Mouse (Mus musculus) testis, adult 2 months (tissue): ENCODE measurements around the gene Naaladl2. TPM values are rescaled to one million over a fixed set of nuclear protein-coding genes. Genes with fewer than 3 reads are reported as not detected.
"Not testable (repeated sequence)": the region's sequence is repeated elsewhere in the genome, so short reads cannot be mapped to it uniquely, and the experiment has no call there.

Source experiments
- H3K27ac ChIP-seq: fragments of 200-500 bp; 2 replicates; pipeline ENCODE4 v1.5.1; 2012; ENCODE audit warnings: low read depth, low read length; ENCODE audit not compliant: control insufficient read depth, insufficient read depth
- H3K27me3 ChIP-seq: fragments of 200-500 bp; 2 replicates; pipeline ENCODE4 v1.6.1; 2012; ENCODE audit warnings: mild to moderate bottlenecking, low read length, moderate library complexity; ENCODE audit not compliant: control insufficient read depth, insufficient read depth
- H3K36me3 ChIP-seq: fragments of 200-500 bp; 2 replicates; pipeline ENCODE4 v1.6.1; 2012; ENCODE audit warnings: mild to moderate bottlenecking, low read length; ENCODE audit not compliant: control insufficient read depth, insufficient read depth
- H3K4me1 ChIP-seq: fragments of 200-500 bp; 2 replicates; pipeline ENCODE4 v1.6.1; 2012; ENCODE audit warnings: low read length; ENCODE audit not compliant: control insufficient read depth, insufficient read depth
- H3K4me3 ChIP-seq: fragments of 200-500 bp; 2 replicates; pipeline ENCODE4 v1.5.1; 2012; ENCODE audit warnings: low read depth, mild to moderate bottlenecking, low read length, moderate library complexity, mixed read lengths; ENCODE audit not compliant: control insufficient read depth
- CTCF ChIP-seq: fragments of 200-500 bp; IDR thresholded peaks from 2 replicates; pipeline ENCODE4 v1.5.1; 2012; ENCODE audit warnings: low read depth, mild to moderate bottlenecking, inconsistent platforms, low read length, moderate library complexity; ENCODE audit not compliant: control insufficient read depth, insufficient read depth, insufficient replicate concordance
- POLR2A ChIP-seq: fragments of 200-500 bp; IDR thresholded peaks from 2 replicates; pipeline ENCODE4 v1.6.1; 2012; ENCODE audit warnings: low read depth, mild to moderate bottlenecking, inconsistent platforms, low read length, moderate library complexity; ENCODE audit not compliant: control insufficient read depth
- polyA plus RNA-seq: library from polyadenylated mRNA; depleted of rRNA; stranded (reverse); fragments of >200 nt; gene quantifications from 2 replicates; pipeline ENCODE4 v1.2.3, GENCODE M21; 2012

The Naaladl2 gene
- polyA plus RNA-seq, 1 experiment = 1.8 TPM

DNA sequence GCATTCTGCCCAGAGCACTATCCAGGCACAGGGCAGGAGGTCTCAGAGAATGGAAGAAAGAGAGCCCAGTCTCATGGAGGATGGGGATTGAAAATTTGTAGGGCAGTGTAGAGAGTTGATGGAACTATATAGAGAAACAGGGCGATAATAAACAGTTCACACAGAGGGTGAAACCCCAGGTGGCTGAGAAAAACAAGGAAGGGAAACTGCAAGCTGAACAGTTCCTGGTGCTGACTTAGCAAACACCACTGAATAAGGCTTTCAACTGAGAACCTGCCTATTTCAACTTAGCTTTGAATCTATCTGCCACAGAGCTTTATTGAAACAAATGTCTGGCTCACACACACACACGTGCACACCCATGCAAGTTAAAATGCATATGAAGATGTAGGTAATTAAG, 91.1 kb downstream of the Naaladl2 start:
- Histone ChIP-seq H3K27ac (no peak overlapping the region), H3K4me1 (no peaks in the 10 kb centered on the region), H3K4me3 (no peak overlapping the region), H3K36me3 (no peaks in the 10 kb centered on the region), H3K27me3 (no peaks in the 10 kb centered on the region)
- no peak for TF ChIP-seq CTCF
- no peak for TF ChIP-seq POLR2A

- Histone ChIP-seq H3K4me3 (no peak overlapping the region), H3K27ac (no peak overlapping the region), H3K36me3 (no peaks in the 10 kb centered on the region), H3K27me3 (no peaks in the 10 kb centered on the region), H3K4me1 (no peaks in the 10 kb centered on the region)
- no peak for TF ChIP-seq POLR2A
- TF ChIP-seq CTCF = no peak
These were observed 124.1 kb downstream of the Naaladl2 start for GRCm38 (mm10) chr3:25019972-25020371.

GRCm38 (mm10) chr3:25010751-25011150, 133.3 kb downstream of the Naaladl2 start:
- no peaks in the 10 kb centered on the region for H3K4me1 ChIP-seq
- no peak for TF ChIP-seq CTCF
- TF ChIP-seq POLR2A = no peak
- no peaks in the 10 kb centered on the region for H3K36me3 ChIP-seq
- H3K27ac ChIP-seq = no peak overlapping the region
- no peak overlapping the region for H3K4me3 ChIP-seq
- no peaks in the 10 kb centered on the region for H3K27me3 ChIP-seq

- not testable (repeated sequence) for H3K4me1 ChIP-seq, H3K27me3 ChIP-seq, H3K36me3 ChIP-seq, H3K27ac ChIP-seq, H3K4me3 ChIP-seq
These were observed 137.3 kb downstream of the Naaladl2 start for GRCm38 (mm10) chr3:25006802-25007201.

GRCm38 (mm10) chr3:24992577-24992976, 151.5 kb downstream of the Naaladl2 start:
- Histone ChIP-seq H3K4me1 (no peaks in the 10 kb centered on the region), H3K4me3 (no peak overlapping the region), H3K27me3 (no peaks in the 10 kb centered on the region), H3K27ac (no peak overlapping the region), H3K36me3 (no peaks in the 10 kb centered on the region)
- TF ChIP-seq CTCF (no peak), POLR2A (no peak)

DNA sequence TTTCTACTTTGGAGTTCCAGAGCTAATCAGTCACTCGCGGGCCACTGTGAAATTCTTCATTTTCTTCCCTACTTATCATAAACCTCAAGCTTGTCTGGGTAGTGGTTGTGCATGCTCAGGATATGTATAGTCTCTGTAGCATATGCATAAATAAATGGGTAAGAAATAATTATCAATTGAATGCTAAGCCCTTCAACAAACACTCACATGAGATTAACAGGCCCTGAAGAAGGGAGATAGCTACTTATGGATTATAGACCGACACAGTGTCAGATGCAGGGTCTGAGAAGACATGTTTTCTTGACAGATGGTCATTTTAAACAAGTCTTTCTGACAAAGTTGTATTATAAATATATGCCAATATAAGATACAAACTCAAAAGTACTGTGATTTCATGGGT, 152.0 kb downstream of the Naaladl2 start:
- no peak overlapping the region for H3K27ac ChIP-seq
- no peaks in the 10 kb centered on the region for H3K27me3 ChIP-seq
- no peaks in the 10 kb centered on the region for H3K4me1 ChIP-seq
- H3K4me3 ChIP-seq = no peak overlapping the region
- TF ChIP-seq CTCF = no peak
- TF ChIP-seq POLR2A = no peak
- H3K36me3 ChIP-seq = no peaks in the 10 kb centered on the region

- TF ChIP-seq POLR2A (no peak), CTCF (no peak)
- no peaks in the 10 kb centered on the region for H3K27me3 ChIP-seq
- no peaks in the 10 kb centered on the region for H3K36me3 ChIP-seq
- H3K27ac ChIP-seq = no peak overlapping the region
- no peak overlapping the region for H3K4me3 ChIP-seq
- no peaks in the 10 kb centered on the region for H3K4me1 ChIP-seq
These were observed 161.9 kb downstream of the Naaladl2 start for GRCm38 (mm10) chr3:24982111-24982510.

DNA sequence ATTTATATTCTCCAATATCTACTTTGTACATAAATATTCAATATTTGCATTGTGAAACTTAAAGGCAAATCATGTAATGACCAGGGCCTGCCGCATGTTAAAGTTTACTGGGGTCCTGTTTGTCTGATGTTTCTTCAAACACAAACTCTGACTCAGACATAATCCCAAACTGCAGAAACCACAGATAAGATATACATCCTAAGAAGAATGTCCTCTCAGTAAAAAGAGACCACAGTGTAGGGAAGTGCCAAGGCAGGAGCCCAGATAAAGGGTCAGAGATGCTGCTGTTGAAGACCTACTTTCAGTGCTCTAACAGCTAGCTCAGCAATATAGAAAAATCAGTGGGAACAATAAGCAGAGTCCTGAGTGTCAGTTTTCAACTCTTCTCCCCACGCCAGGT, 201.9 kb downstream of the Naaladl2 start:
- Histone ChIP-seq H3K4me1 (no peaks in the 10 kb centered on the region), H3K27me3 (no peaks in the 10 kb centered on the region), H3K4me3 (no peak overlapping the region), H3K27ac (no peak overlapping the region), H3K36me3 (no peaks in the 10 kb centered on the region)
- no peak for TF ChIP-seq CTCF
- TF ChIP-seq POLR2A = no peak
